Mouse (Mus musculus) limb, embryonic 11.5 days (tissue): Measurements from ENCODE around the gene Esp6. TPM values are rescaled to one million over a fixed set of nuclear protein-coding genes. Genes with fewer than 3 reads are reported as not detected.

Experiments
- polyA plus RNA-seq: library from polyadenylated mRNA; unstranded; fragments of >200 nt; fragmentation: Nextera tagmentation; extraction: Ambion mirVana; gene quantifications from 2 replicates; pipeline ENCODE4 v1.2.1, GENCODE M21; 2014

Gene Esp6
- polyA plus RNA-seq, 1 experiment from 2014 or later: not detected

Other genes starting within 250 kb of the Esp6 start
- not detected in 2 replicates for gene Crisp1, start 242.3 kb upstream of the Esp6 start, polyA plus RNA-seq
- not detected in 2 replicates for gene Esp8, start 41.5 kb upstream of the Esp6 start, polyA plus RNA-seq
- gene Esp4, start 37.1 kb downstream of the Esp6 start, polyA plus RNA-seq: not detected in 2 replicates
- gene Esp3, start 70.6 kb downstream of the Esp6 start, polyA plus RNA-seq: not detected in 2 replicates
- not detected in 2 replicates for gene Esp1, start 165.6 kb downstream of the Esp6 start, polyA plus RNA-seq
- gene Crisp2, start 245.5 kb downstream of the Esp6 start, polyA plus RNA-seq: not detected in 2 replicates
- 4.9 and 5.6 TPM in 2 replicates for gene Rhag, start 249.6 kb downstream of the Esp6 start, polyA plus RNA-seq